Mouse (Mus musculus): ENCODE data around the gene Hsf2. TPM values are rescaled to one million over a fixed set of nuclear protein-coding genes. Genes with fewer than 3 reads are reported as not detected.

Hsf2 gene
- 6.2 TPM for polyA plus RNA-seq (2017; shearing (Covaris generic))

GRCm38 (mm10) chr10:57485908-57486541 lies at the start of gene Hsf2:
Hsf2 (plus strand) TSS chr10:57486385.

DNA sequence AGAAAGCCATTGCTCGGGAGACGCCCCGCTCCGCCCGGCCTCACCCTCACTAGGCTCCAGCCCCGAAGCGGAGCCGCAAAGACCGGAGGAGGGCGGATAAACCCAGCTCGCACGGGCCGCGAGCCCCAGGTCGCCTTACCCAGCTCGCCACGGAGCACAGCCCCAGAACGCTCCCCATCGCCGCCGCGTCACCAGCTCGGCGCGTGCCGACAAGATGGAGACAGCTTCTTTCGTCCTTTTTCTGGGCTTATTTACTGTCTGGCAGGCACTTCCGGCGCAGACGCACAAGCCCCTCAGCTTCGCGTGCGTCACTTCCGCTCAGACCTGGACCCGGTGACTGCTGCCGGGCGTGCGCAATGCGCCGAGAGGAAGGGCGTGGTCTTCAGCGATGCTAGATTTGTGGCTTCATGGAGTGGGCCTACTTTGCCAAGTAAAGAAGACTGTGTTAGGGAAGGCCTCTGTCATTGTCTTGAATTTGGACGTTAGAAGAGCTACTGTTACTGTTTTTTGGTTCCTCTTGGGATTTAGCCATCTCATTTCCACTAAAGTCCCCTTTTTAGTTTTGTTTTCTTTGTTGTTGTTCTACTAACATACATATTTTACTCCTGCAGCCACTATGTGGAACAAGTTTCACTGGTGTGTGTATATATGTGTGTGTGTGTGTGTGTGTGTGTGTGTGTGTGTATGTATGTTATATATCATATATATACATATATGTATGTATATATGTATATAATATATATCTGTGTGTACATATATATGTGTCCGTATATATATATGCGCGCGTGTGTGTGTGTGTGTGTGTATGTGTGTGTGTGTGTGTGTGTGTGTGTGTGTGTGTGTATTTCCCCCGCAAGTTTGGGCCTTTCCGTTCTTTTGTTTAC lies 46.3 kb downstream of the Hsf2 start, which contains the start of gene Serinc1:
Gene Serinc1, minus strand, starts transcription at position 313 of the 884 bp plus-strand sequence.

Other genes with a start within 250 kb of the Hsf2 start
- gene Serinc1, start 46.1 kb downstream of the Hsf2 start, polyA plus RNA-seq (2017; shearing (Covaris generic)) = 236 TPM
- gene Pkib, start 145.6 kb downstream of the Hsf2 start, polyA plus RNA-seq (2017; shearing (Covaris generic)) = 0.49 TPM

Data from naive thymus-derived CD4-positive, alpha-beta T cell, adult 5 months (primary cell).